Mouse (Mus musculus) c-Kit-positive CD71-positive TER-119-positive erythroid progenitor cells, embryonic 14.5 days (primary cell): Measurements from ENCODE around the gene Ankrd11.

Experiments used
- DNase-seq: peaks from one replicate; pipeline ENCODE4 v3.0.0-alpha.2; 2013; ENCODE audit warnings: low spot score

The Ankrd11 gene

DNA sequence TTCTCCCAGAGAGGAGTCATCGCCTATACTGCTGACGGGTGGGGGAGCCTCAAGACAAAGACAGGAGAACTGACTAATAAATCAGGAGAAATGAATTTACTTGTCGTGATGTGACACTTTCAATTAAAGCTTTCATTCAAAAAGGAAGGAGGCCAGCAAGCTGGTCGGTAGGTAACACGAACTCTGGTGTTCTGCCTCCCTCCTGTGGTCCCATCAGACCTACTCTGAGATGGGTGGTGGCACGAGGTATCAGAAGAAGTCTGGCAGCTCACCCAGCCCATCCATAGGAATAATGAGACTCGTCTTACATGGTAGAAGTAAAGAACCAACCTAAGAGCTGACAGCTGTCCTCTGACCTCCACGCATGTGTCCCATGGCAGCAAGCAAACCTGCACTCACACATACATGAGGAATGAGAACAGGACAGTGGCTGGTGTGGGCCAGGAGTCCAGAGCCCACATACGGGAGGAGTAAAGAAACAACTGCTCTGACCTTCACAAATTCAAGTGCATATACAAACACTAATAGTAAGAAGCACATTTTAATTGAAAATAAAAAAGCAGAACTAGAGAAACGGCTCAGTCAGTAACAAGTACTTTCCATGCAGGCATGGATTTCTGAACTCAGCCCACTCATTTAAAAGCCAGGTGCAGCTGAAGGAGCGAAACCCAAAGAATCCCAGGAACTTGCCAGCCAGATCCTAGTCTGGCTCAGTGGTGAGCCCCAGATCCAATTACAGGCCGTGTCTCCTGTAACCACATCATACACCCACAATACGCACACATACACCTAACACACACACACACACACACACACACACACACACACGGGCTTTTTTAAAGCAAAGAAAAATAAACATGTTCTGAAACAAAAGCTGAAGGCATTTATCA lies 37.8 kb downstream of the Ankrd11 start:
- no peak for DNase-seq

DNA sequence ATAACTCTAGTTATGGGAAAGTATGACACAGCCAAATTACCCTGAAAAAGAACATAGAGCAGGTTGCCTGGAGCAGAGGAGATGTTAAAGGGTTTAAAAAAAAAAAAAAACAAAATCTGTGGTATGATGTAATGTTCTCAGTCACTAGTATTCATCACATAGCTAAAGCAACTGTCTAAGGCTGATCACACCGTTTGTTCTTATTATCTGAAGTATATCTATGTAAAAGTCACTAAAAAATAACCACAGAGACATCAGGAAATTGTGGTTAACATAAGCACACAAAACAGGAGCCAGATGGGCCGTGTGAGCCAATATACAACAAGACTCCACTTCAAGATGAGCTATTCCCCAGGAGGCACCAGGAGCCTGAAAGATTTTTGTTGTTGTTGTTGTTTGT lies 41.8 kb downstream of the Ankrd11 start:
- no peak for DNase-seq

DNA sequence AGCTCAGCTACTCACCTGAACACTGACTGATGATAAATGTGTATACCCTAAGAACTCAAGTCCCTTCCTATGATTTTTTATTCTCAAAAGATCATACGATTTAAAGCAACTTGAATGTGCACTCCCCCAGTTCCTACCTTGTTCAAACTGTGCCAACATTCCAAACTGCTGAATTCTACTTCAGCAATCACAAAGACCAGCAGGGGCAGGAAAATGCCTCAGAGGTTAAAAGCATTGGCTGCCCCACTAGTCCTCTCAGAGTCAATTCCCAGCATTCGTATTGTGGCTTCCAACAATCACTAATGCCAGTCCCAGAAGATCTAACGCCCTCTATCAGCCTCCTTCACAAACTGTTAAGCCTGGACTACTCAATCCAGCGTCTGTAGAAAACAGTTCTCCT lies 44.1 kb downstream of the Ankrd11 start:
- DNase-seq, result no peak

DNA sequence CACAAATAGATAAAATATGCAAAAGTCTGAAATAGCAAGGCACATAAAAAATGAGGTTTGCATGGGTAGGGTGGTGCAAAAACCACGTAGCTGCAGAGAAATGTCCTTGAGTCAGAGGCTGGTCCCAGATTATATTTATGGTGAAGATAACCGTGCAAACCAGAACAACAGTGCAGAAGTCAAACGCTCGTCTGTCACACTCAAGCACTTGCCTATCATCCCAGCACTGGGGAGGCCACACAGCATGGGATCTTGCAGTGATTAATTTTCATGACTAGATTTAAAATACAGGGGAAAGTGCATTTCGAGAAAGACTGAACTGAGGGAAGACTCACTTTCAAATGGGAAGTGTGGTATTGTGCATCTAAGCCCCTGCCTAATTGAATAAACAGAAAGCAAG lies 48.3 kb downstream of the Ankrd11 start:
- DNase-seq, result no peak

DNA sequence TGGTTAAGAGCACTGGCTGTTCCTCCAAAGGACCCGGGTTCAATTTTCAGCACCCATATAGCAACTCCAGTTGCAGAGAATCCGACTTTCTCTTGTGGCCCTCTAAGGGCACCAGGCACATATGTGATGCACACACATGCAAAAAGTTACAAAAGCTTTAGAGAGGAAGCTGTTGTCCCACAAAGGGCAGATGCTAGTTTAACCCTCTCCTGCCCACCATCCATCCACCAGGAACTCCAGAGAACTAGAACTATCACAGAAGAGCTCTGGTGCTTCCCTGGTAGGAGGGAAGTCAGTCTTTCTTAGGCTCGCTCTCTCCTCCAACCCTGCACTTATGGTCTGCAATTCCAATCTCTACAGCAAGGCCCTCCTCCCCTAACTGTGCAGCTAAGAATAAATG lies 49.0 kb downstream of the Ankrd11 start:
- DNase-seq, result no peak

DNA sequence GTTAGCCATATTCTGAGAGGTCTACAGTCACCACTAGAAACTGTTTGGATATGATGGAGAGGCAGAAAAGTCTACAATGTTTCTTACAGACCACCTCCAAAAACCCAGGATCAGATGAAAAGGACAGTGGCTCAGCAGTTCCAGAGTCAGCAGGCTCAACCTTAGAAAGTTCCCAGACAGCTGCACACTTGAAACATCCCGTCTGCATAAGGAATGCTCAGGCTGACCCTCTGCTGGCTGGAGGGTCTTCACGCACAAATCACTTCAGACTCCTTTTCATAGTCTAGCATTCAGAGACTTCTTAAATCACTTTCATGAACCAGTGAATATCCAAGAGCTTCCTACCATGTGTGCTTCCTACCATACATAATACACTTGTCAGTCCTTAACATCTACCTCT lies 49.8 kb downstream of the Ankrd11 start:
- no peak for DNase-seq

DNA sequence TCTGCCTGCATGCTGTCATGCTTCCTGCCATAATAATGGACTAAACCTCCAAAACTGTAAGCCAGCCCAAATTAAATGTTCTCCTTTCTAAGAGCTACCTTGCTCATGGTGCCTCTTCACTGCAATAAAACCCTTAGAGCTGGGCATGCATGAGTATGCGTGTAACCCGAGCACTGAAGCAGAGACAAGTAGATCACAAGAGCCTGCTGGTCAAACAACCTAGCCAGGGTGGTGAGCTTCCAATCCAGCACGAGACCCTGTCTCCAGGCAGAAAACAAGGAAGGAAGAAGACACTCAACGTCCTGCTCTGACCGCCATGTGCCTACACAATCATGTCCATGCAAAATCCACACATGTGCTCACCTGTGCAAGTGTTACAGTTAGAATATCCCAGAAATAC lies 50.7 kb downstream of the Ankrd11 start:
- DNase-seq, result no peak

DNA sequence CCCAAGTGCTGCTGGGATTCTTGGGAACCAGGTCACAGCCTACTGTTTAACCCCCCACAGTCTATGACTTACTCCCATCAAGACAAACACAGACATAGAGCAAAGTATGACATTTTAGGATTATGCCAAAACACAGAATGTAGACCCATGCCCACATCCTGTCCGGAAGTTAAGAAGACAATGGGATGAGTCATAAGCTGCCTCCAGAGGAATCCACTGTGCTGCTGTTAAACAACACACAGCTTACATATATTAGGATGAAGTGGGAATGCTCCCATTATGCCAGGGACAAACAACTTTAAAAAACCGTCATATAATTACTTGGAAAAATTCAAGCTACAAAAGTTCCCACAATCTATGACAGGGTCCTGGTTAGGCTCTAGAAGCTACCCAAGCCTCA lies 52.1 kb downstream of the Ankrd11 start:
- no peak for DNase-seq

DNA sequence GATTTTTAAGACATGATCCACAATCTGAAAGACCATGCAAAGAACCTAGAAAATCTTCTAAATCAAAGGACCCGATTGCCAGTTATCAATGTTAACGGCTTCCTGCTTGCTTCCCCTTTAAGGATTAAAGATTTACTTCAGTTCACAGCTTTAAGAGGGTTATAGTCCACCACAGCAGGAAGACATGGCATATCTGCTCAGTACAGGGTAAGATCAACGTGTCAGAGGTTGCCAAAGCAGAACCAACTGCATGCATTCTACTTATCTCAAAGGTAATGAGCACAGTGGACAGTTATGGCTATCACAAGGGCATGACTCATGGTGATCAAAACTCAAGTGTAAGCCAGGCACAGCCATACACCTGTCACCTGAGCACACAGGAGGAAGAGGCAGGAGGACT lies 53.1 kb downstream of the Ankrd11 start:
- DNase-seq, result no peak

DNA sequence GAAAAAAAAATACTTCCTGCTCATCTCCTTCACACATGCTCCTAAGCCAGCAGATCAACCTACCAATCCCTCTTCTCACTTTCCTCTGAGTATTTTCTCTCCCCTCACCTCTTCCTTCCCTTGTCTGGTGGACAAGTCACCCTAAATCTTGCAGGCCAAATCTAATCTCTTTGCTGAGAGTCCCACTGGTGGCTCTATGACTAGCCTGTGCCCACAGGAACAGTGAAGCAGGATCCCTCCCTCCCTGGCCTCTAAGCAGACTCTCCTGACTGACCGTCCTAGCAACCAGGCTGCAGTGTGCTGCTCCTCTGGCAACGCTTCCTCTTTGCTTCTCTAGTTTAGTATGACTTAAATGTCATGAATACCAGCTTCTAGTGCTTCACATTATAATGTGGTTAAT lies 54.8 kb downstream of the Ankrd11 start:
- DNase-seq, result no peak

DNA sequence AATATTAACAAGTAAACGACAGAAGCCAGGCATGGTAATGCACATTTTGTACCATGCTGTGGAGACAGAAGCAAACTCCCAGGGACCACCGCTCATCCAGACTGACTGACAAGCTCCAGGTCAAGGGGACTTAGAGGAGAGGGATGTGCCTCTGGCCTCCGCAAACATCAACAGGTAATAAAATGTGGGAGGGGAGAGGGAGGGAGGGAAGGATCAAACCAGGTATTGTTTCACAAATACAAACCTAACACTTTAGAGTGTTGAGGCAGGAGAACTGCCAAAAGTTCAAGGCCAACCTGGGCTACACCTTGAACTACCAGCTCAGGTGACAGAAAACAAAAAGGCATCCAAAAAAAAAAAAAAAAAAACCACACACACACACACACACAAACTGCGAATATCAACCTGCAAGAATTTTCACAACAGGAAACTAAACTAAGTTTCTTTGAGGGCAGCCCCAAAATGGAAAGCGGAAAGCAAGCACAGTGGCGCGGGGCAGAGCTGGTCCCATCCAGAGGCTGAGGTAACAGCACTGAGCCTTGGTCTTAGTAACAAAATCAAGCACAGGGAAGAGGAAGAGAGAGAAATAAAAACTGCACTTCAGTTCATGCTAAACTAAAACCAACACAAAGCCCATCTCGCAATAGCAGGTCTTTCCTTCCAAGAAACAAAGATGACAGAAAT lies 55.4 kb downstream of the Ankrd11 start:
- DNase-seq, result no peak

DNA sequence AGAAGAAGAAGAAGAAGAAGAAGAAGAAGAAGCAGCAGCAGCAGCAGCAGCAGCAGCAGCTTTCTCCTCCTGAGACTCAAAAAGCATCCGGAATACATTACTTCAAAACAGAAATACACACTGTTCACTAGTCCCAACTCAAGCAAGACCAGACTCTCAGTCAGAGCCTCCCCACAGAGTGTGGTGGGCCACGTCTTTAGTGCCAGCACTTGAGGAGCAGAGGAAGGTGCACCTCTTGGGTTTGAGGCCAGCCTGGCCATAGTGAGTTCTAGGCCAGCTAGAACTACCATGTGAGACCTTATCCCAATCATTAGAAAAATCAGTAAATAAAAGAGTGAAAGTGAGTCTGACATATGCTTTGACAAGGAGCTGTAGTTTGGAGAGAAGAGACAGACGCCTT lies 57.9 kb downstream of the Ankrd11 start:
- DNase-seq, result no peak

DNA sequence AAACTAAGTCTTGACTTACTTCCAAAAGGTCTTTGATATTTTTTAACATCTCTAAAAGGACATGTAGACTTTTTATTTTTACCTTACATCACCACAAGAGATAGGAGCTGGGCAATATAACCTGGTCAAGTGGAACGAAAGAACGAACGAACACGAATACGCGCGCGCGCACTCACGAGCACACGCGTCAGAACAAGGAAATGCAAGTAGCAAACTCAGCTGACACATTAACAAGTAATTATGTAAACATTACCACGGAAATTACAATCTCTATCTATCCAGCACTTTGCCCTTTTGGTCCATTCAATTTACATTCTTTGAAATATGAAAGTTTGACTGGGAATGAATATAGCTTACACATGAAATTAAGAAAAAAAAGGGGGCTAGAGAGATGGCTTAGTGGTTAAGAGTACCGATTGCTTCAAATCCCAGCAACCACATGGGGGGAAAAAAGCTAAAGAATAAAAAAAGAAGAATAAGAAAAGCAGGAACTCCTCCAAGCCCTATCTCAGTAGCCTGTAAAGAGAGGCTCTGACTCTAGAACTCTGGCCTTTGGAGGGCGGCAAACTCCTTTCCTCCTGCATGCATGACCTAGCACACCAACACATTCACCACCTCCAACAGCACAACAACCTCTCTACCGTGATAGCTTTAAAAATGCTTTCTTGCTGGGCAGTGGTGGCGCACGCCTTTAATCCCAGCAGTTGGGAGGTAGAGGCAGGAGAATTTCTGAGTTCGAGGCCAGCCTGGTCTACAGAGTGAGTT lies 58.7 kb downstream of the Ankrd11 start:
- DNase-seq, result no peak

DNA sequence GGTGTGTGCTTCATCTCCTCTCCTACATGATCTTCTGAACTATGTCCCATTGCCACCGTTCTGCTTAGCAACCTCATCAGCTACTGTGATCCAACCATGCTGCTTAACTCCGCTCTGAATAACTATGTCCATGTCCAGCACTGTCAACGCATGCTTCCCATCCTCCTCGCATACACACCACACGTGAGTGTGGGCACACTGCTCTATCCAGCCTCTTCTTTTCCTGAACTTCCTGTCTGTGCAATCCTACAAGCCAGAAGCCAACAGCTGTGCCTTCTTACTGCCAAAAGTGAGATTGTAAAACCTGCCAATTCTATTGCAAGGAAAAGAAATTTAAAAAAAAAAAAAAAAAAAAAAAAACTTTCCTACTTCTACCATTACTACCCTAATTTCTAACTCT lies 60.4 kb downstream of the Ankrd11 start:
- no peak for DNase-seq

DNA sequence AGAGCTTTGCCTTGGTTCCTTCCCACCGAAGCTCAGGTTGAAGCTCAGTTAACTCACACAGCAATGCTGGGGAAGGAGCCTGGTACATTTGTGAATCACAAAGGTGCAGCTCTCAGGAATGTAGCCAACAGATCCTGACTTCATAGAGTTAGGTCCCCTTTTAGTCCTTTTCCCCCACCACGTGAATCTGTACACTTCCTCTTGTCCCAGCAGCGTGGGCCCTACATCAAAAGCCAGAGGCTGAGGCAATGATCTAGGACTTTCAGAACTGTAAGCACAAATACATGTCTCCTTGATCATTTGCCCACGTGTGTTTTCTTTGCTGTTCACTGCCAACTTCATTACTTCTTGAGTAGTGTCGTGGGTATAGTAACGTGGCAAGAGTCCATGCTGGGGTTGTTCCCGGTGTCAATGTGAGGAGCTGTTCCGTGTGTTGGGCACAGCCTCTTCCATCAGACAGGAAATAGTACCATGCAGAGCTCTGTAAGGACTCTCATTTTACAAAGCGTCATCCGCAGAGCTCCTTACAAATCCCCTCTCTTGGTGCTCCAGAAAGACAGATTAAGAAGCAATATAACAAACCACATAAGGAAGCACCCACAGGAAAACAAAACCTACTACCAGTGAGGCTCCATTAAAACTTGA lies 62.1 kb downstream of the Ankrd11 start:
- DNase-seq, result no peak

DNA sequence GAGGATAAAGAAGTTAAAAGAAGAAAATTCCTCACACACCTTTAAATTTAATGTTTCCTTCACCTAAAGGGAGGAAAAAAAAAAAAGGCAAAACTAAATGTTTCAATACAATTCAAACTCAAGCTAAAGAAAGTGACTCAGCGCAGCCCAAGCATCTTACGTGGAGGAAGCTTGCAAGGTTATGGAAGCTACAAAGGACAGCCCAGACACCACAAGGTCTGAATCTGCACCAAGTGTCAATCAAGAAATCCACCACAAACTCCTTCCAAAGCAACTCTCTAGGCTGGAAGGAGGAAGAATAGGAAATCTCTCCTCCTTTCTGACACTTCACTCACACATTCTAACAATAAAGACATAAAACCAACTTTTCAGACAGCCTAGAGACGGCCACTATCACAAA lies 62.7 kb downstream of the Ankrd11 start:
- no peak for DNase-seq

DNA sequence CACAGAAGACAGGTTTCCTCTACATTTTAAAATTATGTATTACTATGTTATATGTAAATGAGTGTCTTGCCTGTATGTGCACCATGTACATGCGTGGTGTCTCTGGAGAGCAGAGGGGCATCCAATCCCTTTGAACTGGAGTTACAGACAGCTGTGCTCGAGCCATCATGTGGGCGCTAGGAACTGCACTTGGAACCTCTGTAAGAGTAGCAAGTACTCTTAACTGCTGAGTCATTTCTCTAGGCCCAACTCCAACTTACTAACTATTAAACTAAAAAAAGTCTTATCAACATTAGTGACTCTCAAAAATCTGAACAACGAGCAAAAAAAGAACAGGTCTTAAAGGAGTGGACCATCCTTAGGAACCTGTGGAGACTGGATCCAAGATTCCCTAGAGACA lies 66.0 kb downstream of the Ankrd11 start:
- peak; percentile 32 for DNase-seq

DNA sequence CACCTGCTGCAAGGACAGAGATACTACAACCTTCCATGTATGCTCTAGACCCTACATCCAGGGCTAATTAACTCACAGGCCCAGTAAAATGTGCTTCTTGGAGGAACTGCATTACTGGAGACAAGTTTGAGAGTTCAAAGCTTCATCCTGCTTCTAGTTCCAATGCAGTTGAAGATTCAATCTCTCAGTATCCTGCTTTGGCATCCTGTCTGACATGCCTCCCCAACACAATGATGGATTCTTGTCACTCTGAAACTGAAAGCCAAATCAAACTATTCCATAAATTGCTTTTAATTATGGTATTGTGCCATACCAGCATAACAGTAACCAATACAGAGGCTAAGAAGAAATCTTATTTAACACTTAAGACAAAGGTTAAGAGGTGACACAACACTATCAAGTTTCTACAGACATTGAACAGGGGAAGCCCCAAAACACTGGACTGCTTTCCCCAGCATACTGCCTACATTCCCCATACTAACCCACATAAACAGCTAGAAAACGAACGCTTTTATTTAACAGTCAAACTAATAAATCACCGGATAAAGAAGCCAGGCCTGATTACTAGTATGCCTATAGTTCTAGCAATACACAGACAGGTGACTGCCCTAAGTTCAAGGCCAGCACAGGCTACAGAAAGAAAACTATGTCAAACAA lies 72.0 kb downstream of the Ankrd11 start:
- DNase-seq, result no peak

DNA sequence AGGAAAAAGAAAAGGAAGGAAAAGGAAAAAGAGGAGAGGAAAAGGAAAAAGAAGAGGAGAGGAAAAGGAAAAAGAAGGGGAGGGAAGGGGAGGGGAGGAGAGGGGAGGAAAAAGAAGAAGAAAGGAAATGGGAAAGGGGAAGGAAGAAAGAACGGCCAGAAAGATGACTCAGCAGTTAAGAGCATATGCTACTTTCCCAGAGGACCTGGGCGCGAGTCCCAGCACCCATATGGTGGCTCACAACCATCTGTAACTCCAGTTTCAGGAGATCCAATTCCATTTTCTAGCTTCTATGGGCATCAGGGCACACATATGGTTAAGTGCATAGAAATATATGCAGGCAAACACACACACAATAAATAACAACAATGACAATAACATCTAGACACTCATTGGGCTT lies 73.9 kb downstream of the Ankrd11 start:
- DNase-seq, result no peak

DNA sequence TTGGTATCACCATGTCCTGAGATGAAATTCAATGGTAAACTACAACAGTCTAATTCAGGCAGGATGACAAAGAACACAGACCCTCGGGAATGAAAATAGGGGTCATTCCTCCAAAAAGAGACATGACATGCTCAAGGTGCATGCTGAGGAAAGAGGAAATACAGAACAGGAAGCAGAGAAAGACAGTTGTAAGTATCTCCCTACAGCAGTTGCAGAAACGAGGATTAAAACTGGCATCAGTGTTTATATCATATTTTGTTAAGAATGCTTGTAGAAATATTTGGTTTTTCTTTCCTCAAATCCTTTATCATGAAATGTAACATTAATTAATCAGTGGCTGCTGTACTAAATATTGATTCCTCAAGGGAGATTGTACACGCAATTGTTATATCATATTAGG lies 75.4 kb downstream of the Ankrd11 start:
- DNase-seq, result no peak

DNA sequence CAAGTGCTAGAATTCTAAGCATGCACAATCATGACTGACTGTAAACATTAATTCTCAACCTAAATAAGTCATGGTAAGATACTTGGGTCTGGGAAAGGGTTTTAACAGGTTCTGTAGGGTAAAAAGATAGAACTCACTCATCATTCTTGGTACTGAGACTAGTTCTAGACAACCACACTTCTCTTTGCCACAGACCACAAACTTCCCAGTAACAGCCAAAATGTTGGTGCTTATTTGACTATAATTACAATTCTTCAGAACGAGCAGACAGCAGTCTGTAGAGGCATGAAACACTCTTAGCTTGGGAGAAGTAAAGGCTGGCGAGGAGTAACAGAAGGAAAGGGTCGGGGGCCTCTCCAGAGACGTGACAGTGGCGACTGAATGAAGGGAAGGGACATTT lies 80.0 kb downstream of the Ankrd11 start:
- DNase-seq, result no peak

DNA sequence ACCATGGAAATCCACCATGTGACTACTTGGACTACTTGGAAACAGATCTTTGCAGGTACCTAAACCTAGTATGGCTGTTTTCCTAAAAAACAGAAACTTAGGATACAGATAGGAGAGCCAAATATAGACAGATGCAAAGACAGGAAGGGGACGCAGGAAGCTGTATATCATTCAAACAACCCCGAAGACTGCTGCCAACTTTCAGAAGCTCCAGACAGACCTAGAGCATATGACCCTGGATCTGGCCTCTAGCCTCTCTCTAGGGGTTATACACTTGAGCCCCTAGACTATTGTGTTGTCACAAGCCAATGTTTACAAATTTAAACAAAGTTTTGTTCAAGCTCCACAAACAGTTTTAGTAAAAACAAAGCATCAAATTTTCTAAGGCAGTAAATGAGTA lies 80.6 kb downstream of the Ankrd11 start:
- no peak for DNase-seq
